Mouse (Mus musculus) heart, postnatal 10 days (tissue): Measurements from ENCODE around the gene Vav3. TPM values are rescaled to one million over a fixed set of nuclear protein-coding genes. Genes with fewer than 3 reads are reported as not detected.

ENCODE experiments used
- DNase-seq, 2 experiments: peaks; one replicate each; pipeline ENCODE4 v3.0.0; 2021
- intact Hi-C: fragments of 180-260 bp; cut with DNase I; formaldehyde crosslinking; loops from one replicate; pipeline ENCODE4 v1.15.1; 2025
- total RNA-seq, 2 experiments: library from RNA; stranded (reverse); gene quantifications; 2 replicates each; pipeline ENCODE4 v1.2.3; 2021

The Vav3 gene
- total RNA-seq, 2 experiments from 2014 or later, result 12.5 to 18.7 TPM

DNA sequence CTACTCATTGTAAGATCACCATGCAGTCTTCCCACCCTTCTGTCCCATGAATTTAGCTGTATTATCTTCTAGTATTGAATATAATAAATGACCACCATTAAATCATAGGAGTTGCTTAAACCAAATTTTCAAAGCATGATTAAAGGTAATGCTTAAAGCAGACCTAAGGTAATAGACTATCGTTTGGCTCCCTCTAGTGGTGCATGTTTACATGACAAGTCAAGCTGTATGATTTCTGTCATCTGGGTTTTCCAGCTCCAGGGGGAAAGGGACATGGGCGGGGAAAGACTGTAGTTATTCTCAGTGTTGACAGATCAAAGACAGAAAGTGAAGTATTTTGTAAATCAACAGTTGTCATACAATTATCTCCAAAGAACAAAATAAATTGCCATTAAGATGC is 151.1 kb downstream of the Vav3 start:
- peak; percentile 82 to 92 for DNase-seq
- intact Hi-C loops, result loop anchor here (1.0 to 2.0 kb wide), 3 partner anchors 151 to 320 kb away; partner anchors contain the start of gene Vav3

DNA sequence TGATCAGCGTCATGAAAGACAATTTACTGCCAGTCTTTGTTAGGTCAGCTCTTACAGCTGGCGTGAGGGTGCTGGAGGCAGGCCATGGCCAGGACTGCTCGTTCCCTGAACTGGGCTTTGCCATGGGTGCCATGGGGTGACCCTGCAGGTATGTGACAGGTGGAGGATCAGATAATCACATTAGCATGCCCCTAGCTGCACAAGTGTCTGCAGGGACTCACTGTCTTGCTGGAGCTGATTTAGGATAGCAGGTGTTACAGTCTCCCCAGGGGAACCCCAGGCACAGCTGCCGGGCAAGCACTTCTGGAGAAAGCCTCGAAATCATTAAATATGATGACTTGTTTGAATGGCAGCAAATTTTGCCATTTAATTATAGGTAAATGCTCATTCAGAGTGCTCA is 156.0 kb downstream of the Vav3 start:
- intact Hi-C loops, result no loop called here
- no peak for DNase-seq

DNA sequence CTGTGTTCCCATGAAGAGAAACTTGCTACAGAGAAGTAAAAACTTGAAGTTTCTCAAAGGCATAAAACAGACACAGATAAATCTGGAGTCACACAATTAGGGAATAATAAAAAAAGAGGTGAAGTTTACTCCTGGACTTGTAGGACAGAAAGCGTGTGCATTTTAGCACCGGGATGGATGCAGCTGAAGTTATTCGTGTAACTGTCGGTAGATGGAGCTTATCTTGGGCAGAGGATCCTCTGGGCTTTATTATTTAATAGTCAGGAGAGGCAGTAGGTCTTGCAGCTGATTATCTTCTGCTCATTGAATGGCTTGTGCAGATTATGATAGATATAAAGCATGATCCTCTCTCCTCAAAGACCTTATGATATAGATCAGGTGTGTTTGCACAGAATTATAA is 156.6 kb downstream of the Vav3 start:
- intact Hi-C loops, result no loop called here
- no peak for DNase-seq

DNA sequence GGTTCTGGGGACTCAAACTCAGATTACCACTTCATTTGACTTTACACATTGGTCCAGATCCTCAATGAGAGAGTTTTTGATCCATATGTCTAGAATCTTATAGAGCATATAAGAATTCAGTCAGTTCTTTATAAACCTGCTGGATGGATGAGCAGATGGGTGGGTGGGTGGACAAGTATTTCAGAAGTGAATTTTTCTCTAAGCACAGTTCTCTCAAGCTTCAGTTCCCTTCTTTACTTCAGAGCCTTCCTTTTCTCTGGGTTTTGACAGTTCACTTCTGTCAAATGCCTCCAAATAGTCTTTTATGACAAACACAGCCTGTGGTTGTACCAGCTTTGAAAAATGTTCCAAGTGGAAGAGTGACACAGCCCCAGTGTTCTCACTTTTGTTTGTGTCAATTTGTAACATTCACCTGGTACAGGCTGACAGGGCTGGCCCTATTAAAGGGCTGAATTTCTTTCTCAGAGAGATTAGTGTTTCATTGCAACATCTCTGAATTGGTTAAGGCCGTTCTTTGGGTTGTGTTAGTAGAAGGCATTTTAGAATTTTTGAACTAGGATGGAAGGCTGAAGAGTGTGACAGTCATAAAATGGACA is 159.5 kb downstream of the Vav3 start:
- intact Hi-C loops, result no loop called here
- DNase-seq, result no peak

DNA sequence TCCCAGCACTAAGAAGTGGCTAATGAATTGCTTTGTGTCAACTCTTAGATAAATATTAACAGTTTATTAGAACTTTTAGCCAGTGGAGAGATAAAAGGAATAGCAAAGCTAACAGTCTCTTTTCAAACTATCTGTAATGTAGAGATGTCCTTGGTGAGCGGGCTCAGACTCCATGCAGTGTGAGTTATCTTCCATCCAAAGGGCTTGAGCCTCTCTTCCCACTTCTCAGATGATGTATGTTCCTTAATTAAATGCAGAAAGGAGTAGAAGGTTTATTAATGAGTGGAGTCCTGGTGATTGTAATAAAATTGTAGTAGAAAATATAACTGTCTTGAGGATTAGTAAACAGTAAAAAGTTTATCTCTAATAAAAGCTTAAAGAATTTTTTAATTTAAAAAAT is 169.3 kb downstream of the Vav3 start:
- intact Hi-C loops, result no loop called here
- DNase-seq, result no peak

DNA sequence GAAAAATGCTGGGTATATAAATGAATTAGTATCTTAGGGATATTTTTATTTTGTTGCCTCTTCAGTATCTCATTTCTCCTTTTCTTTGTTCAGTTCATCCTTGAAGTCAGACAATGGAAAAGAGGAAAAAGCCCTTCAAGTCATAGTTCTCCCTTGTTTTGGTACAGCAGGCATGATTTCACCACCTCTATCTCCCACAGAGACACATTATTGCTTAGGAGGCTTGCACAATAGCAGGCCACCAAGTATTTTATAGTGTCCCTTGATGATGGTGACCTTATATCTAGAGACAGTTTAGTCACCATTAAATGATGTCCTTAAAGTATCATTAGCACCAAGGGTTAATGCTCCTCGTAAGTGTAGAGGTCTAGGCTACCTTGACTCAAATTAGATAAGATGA is 171.4 kb downstream of the Vav3 start:
- intact Hi-C loops, result no loop called here
- no peak for DNase-seq

DNA sequence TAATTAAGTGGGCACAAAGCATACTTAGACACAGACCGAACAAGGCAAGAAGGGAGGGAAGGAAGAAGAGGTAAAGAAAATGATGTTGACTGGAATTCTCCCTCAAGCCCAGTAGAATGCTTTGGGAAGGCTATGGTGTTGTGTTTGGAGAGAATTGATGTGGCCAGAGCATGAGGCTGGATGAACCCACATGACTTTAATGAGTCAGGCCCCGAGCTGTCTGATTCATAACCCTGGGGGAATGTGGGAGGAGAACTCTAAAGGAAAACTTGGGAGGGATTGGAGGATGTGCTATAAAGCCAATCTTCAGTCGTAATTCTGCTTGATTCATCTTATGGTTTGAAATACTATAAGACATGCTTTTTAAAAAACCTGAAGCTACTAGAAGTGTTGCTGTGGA is 175.0 kb downstream of the Vav3 start:
- intact Hi-C loops, result no loop called here
- DNase-seq, result no peak

DNA sequence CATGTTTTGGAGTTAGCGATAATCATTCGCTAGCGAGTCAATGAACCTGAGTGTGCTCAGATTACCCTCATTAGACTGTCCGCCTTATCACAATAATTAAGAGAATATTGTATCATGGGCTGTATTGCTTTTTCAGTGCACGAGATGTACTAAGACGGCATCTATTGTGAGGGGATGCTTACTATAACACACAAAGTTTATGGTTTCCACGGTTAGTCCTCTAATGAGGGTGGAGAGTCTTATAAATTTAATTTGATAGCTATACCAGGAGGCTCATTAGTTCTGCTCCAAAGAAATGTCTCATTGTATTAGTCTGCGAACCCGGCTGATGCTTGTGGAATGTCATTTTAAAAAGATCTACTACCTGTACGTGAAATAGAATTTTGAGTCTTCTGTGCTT is 175.9 kb downstream of the Vav3 start:
- no peak for DNase-seq
- intact Hi-C loops, result no loop called here

DNA sequence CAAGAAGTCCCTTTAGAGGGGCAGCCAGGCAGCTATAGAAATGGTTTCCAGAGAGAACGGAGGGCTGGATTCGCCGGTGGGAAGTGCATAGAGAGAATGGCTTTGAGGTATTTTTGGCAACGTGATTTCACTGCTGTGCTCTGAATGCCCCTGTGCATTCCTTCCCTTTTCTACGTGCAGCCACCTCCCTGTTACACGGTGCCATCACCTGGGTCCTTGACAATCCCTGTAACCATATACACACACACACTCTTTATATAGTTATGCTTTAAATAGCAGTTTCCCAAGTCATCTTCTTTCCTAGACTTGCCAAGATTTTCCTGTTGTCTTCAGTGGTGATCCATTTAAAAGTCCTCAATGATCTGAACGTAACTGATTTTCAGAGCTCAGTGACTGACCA is 181.7 kb downstream of the Vav3 start:
- intact Hi-C loops, result loop anchor here (10.0 kb wide), 2 partner anchors 313 to 1823 kb away; no protein-coding TSS in a partner anchor
- no peak for DNase-seq

DNA sequence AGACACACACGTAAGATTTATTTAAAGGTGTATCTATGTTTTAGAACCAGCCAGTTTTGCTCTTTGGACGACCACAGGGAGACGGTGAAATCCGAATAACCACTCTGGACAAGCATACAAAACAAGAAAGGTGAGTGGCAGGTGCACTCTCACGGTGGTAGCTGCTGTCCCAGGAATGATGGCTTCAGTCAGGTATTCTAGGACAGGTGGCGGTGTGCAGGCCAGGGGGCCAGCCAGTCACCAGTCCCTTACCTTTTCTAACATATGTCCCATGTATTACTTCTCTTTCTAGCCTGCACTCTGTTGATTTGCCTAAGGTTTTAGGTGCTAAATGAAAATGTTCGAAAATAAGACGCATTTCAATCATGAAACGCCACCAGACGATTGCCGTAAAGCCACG is 185.4 kb downstream of the Vav3 start:
- intact Hi-C loops, result loop anchor here (5.0 to 10.0 kb wide), 3 partner anchors 309 to 1819 kb away; no protein-coding TSS in a partner anchor
- no peak for DNase-seq

DNA sequence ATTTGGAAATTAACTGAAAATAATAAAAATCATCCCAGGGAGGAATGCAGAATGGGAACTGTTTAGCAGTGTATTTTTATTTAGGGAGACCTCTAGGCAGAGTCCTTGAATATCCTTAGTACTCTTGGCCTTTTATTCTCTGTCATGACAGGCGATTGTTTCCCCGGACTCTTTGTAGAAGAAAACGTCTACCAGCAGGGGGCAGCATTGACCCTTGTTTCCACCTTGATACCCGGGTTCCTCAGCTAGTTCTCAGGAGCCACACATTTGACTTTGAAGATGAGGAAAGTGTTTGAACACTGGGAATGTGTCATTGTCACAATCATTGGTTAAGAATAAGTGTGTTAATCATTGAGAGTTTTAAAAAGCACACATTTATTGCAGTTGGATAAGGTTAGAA is 185.8 kb downstream of the Vav3 start:
- intact Hi-C loops, result loop anchor here (5.0 to 10.0 kb wide), 3 partner anchors 309 to 1819 kb away; no protein-coding TSS in a partner anchor

DNA sequence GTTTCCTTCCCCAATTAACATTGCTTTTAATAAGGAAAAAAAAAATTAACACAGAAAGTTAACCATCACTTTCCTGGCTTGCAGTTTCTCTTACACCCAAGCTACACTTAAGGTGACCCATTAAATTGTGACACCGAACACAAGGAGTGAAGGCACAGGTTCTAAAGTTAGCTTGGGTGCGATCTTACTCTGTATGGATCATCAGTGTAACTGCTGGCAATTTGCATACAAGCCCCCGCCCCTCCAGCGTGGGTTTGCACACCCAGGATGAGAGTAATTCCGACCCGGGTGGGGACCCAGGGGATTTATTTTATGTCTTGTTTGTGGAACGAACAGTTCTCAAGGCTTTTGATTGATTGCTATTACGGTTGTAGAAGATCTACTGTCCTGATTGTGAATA is 186.2 kb downstream of the Vav3 start:
- intact Hi-C loops, result loop anchor here (5.0 to 10.0 kb wide), 3 partner anchors 308 to 1818 kb away; no protein-coding TSS in a partner anchor
- no peak for DNase-seq

More for the DNA sequence above, 185.8 kb downstream of the Vav3 start:
- DNase-seq, result peak; percentile 69 to 85

DNA sequence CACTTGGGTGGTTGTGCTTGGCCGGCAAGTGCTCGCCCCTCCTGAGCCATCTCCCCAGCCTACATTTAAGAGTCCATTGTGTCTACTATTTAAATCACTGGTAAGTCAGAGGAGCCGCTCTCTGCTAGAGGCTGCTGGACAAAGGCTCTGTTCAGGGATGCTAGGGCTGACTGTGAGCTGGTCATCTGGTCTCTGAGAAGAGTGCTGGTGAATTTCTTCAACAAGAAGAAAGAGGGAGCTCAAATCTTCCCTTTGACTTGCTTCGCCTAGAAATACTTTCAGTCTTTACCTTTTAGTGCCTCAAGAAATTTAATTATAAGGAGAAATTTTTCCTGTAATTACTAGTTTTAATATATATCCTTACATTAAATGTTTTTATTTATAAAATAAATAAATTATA is 188.2 kb downstream of the Vav3 start:
- intact Hi-C loops, result loop anchor here (5.0 to 10.0 kb wide), 3 partner anchors 306 to 1816 kb away; no protein-coding TSS in a partner anchor
- no peak for DNase-seq

DNA sequence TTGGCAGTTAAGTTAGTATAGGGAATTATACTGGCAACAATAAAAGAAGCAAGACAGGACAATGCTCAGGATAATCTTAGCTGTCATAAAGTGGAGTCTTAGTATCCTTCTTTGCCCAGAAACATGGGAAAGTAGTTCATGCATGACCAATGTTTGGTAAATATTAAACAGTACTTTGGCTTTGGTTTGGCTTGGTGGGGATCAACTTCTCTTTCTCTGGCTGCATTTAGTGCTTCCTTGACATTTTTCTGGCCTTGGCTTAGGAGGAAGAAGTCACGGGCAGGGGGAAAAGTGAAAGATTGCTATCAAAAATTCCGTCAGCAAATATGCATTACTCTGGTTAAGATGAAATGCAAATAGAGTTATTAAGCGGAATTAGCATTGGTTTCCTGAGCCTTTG is 197.2 kb downstream of the Vav3 start:
- intact Hi-C loops, result no loop called here
- no peak for DNase-seq

DNA sequence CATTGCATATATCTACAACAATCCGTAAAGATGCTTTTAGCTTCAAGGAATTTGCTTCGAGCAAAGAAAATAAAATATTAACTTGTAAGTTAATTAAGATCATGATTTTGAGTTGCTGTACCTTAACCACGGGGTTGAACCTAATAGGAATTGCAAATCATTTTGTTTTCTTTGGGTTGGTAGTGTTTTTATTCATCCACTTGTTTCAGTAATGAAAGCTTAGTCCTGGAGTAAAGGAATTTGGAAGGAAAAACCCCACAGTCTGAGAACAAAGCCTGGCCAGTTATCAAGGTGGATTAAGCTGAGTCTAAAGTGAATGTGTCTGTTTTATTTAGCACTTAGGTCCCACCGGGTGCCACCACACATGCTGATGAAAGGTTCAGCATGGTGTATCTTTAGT is 199.6 kb downstream of the Vav3 start:
- intact Hi-C loops, result no loop called here
- DNase-seq, result no peak

DNA sequence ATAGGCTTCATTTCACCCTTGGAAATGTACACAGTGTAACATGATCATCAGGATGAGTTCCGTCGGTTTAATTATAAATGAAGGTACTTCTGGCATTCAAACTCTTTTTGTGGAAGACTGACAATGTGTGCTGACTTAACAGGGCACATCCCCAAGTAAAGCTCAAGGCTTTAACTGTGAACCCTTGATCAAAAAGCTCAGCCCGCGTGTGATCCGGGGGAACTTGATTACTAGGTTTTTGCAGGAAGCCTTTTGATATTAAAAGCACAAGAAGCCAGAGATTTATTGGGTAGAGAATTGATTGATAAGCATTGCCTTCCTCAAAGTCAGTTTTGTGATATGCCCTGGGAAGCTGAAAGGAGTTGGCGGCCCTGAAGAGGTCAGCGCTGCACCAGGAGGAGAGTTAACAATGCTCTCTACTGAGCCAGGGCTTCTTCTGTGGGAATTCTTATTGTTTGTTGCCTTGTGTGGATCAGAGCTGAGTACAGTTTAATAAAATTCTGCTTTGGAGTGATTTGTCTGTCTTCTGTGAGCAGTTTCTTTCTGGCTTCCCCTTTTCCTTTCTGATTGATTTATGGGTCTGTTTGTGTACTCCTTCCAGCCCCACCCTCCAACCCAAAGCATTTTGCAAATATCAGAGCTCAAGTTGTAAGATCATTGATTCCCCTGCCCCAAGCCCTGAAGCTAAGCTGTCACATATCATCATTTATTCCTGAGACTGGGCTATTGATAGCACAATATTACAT is 204.2 kb downstream of the Vav3 start:
- DNase-seq, result no peak
- intact Hi-C loops, result no loop called here

DNA sequence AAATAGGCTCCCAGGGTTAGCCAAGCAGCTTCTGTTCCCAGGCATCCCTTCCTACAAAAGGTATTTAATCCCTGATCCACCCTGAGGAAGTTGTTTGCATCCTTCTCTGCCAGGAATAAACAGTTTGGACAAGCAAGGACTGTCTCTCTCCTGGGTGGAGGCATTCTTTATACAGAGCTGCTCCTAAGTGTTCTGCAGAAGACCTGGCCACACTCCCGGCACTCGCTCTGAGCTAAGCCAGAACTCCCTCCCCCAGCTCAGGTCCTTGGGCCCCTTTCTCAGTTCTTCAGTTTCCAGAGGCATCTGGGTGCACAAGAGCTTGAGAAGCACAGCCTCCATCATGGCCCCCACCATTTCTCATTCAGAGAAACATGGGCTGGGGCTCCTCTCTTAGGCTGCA is 216.9 kb downstream of the Vav3 start:
- DNase-seq, result no peak
- intact Hi-C loops, result no loop called here

DNA sequence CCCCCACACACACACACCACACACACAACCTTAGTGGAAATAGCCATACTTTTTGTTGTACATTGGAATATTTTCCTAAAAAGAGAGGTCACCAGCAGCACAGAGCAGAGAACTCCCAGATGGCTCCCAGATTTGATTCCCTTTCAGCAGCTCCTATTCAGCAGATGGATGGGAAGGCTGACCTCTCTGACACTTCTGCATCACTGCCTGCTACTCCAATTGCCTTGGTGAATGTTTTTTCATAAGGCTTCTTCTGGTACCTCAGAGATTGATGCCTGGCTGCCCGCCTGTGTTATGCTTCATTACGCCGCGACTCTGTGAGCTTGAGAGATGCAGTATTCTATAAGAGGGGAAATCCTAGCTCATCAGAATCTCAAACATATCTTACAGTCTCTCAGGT is 220.8 kb downstream of the Vav3 start:
- no peak for DNase-seq
- intact Hi-C loops, result no loop called here

DNA sequence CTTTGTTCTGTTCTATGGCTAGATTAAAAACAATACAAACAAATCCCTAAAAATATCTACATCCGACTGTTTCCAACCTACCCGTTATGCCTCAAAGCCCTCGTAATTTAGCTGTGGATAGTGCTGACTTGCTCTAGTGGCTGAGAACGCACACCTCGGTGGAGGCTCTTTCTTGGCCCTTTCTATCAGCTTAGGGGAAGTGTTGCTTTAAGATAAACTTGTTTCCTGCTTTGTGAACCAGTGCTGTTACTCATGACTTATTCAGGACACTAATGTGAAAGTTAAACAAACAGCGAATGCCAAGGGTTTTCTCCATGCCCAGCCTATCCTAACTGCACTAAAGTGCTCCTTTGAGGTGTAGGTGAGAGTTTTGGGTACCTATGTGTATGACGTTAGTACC is 221.3 kb downstream of the Vav3 start:
- intact Hi-C loops, result no loop called here
- no peak for DNase-seq

DNA sequence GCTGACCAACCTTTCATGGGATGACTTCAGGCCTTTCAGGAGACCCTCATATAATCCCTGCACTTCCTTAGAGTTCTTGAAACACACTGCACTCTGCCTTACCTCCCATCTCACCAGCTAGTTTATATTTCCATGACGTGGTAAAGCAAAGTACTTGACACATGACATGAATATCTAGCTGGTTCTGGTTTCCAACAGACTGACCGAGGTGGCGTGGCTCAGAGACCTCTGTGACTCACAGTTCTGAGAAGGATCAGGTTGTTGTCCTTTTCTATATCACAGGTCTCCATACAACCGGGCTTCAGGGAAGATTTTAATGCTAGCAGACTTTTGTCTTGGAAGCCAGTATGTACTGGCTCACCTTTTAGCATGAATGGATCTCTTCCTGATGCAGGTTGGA is 221.8 kb downstream of the Vav3 start:
- intact Hi-C loops, result no loop called here
- DNase-seq, result no peak

DNA sequence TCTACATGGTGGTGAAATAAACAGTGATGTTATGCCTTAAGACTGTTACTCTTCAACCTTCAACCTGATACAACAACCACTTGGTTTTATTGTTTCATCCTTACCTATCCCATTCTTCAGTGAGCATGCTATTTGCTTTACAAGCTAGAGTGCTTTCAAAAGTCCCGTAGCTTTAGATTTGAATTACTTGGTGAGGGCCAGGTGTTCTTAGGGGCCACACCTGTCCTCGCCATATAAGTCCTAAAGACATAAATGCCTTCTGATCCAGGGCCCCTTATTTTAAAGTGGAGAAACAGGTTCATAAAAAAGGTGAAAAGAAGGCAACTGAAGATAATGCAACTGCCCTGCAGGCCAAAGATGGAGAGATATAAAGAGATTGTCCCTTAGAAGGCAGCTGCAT is 224.0 kb downstream of the Vav3 start:
- DNase-seq, result no peak
- intact Hi-C loops, result no loop called here

DNA sequence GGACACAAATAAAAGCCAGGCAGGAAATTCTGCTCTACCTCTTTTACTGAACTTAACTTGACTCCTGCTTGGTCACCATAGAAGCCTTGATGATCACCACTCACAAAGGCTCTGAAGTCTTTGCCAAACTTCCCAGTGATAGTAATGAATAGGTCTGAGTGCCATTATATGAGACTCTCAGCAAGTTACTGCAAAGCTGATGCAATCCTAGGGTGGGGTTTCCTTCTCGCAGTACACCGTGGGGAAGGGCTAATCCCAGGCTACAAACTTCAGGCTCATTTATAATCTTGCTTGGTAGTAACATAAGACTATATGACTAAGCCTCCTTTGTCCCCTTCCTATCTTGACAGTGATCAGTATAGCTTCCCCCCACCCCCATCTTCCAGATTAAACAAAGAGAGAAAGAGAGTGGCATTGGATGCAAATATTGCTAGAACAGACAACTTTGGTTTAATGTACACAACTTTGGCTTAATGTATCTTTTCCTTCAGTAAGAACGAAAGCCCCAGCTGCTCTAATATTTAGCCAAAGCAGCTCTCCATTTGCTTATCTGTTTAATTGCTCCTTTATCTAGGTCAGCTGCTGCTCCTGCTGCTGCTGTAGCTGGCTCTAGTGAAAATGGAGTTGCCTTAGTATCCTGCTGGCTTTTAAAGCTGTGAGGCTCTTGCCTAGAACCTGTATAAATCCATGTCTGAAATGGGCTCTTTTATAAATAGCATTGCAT is 228.3 kb downstream of the Vav3 start:
- intact Hi-C loops, result no loop called here
- DNase-seq, result peak; percentile 2 to 10
